Mouse (Mus musculus): ENCODE data around the gene Sec31a. TPM values are rescaled to one million over a fixed set of nuclear protein-coding genes. Genes with fewer than 3 reads are reported as not detected.
A peak's percentile ranks its signal among the peaks of the same experiment; 100 is the strongest.
"Not testable (repeated sequence)": the region's sequence is repeated elsewhere in the genome, so short reads cannot be mapped to it uniquely, and the experiment has no call there.

Sec31a gene
- 100 to 1,000 TPM in 1 of 2 experiments, 10 to 100 TPM in 1; 90.3 to 103 TPM for total RNA-seq (2021)
- long read RNA-seq, partial matches to known transcripts: 11 of 33 reads
- long read RNA-seq, other reads (novel, unspliced or antisense): 22 of 33 reads

DNA sequence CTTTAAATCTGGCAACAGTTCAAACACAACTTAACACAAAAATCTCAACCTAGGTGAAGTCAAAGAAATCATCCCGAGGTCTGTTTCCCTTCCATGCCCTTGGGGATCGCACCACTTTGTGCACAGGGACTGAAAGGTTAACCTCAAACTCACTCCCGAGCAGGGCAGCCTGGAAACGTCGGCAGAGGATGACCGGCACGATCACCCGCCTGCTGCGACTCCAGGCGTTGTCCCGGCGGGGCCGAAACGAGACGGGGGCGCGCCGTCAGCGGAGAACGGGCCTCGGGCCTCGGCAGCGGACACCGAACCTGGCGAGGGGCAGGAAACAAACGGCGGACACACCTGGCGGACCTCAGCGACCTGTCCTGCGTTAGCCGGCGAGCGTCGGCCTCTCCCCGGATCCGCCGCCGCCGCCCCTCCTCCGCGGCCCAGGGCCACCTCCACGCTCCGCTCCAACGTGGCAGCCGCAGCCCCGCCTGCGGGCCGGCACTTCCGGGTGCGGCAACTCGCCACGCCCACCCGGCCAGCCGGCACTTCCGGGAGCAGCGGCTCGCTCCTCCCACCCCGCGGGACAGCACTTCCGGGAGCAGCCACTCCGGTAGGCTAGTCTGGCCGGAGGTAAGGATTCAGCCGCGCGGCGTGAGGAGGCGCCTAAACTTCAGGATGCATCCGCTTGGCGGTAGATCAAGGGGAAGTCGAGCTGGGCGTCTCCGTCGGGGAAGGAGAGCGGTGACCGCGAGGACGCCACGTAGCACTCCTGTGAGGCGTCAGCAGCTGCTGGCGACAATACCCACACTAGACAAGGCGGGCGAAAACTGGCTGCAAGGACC lies at the start of gene Sec31a:
Gene Sec31a (minus strand): TSS at position 474 of the 830 bp plus-strand sequence.
- peak; percentile 94 to 97 for DNase-seq (ENCODE audit: low spot score in 2 of 2)

DNA sequence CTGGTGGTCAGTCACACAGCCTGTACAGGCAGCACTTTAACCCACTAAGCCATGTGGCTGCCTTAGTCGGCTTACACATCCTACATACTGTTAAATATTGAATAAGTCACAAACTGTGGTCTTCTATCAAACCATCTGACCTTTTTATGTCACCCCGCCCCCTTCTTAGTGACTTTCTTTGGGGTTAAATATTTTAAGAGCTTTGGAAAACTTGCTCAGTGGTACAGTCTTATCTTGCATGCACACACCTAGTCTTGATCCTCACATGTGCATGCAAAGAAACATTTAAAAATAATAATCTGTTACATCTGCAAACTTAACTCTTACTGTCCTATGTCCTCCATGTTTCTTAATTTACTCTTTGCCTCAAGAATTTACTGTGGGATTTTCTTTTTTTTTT lies 46.3 kb upstream of the Sec31a start:
- DNase-seq (ENCODE audit: low spot score in 2 of 2): no peak

DNA sequence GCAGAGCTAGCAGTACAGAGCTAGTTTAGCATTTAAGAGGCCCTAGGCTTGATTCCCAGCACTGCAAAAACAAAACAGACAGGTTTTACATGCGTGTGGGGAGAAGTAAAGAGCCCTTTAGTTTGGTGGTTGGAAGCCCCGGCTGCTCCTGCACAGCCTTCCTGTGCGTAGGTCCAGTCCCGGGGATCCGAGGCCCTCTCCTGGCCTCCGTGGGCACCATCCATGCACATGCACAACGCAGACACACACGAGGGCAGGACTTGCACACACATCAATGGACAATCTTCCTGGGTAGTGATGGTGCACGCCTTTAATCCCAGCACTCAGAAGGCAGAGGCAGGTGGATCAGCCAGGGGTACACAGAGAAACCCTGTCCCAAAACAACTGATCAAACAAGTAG lies 45.5 kb upstream of the Sec31a start:
- no peak for DNase-seq (ENCODE audit: low spot score in 2 of 2)

DNA sequence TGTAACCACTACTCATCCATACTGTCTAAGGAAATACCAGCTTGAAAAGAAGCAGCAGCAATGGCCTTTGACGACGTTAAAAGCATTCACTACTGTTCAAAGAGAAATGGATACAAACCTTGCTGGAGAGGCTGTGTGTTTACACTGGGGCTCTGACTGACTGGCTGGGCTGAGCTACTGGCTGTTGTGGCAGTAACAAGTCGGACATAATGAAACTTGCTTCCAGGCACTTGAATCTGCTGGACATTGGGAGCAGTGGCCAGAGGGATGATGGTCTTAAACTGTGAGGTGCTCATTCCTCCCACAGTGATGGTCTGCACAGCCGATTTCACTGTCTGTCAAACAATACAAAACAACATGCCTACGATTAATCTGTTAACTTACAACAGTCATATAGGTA lies 43.4 kb upstream of the Sec31a start:
- no peak for DNase-seq (ENCODE audit: low spot score in 2 of 2)

DNA sequence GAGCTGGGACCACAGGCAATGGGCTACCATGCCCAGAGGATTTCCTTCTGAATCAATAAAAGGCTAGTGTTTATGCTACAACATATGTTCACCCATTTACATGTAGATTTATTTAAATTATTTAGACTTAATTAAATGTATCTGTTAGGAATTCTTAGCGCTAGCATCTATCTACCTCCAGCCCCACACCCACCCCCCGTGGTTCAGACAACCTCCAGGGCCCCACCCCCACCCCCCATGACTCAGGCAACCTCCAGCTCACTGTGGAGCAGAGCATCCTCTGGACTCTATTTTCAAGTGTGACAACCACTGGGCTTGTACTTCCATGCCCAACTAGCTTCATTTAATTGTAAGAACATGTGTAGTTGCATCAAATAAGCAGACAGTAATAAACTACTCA lies 35.8 kb upstream of the Sec31a start:
- DNase-seq (ENCODE audit: low spot score in 2 of 2): no peak

DNA sequence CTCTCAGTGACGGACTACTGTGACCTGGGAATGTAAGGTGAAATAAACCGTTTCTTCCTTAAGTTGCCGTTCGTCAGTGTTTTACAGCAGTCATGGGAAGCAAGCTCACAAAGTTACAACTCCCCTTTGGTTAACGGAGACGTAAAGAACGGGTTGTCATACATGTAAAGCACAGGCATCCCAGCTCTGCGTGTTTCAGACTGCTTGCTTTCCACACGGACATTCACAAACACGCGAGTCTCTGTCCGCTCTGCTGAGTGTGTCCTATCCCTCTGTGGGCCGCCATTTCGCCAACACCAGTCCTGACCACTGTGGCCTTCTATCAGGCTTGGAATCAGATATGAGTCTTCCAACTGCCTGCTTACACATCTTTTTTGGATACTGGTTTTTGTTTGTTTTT lies 22.8 kb upstream of the Sec31a start:
- DNase-seq (ENCODE audit: low spot score in 2 of 2): no peak

DNA sequence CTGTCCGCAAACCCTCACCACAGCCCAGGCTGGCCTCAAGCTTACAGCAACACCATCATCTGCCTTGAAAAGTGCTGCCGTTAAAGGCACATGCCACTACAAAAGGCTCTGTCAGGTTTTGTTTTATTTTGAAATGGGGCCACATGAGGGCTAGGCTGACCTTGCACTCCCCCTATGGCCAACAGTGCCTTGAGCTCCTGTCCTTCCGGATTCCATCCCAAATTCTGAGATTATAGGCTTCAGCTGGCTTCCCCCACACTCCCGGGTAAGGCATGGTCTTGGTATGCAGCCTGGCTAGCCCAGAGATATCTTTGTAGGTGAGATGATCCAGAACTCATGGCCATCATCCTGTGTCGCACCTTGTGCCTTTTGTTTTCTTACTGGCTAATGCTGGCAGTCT lies 21.9 kb upstream of the Sec31a start:
- no peak for DNase-seq (ENCODE audit: low spot score in 2 of 2)

DNA sequence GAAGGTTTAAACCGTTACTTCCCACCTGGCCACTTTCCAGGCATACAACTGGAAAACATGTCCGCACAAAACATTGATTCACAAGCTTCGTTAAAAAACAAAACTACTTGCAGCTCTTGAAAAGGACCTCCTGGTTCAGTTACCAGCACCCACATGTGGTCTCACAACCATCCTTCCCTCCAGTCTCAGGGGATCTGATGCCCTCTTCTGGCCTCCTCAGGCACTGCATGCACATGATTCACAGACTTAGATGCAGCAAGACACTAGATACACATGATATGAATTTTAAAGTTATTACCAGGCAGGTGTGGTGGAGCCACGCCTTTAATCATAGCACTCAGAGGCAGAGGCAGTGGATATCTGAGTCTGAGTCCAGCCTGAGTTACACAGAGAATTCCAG lies 21.1 kb upstream of the Sec31a start:
- no peak for DNase-seq (ENCODE audit: low spot score in 2 of 2)

DNA sequence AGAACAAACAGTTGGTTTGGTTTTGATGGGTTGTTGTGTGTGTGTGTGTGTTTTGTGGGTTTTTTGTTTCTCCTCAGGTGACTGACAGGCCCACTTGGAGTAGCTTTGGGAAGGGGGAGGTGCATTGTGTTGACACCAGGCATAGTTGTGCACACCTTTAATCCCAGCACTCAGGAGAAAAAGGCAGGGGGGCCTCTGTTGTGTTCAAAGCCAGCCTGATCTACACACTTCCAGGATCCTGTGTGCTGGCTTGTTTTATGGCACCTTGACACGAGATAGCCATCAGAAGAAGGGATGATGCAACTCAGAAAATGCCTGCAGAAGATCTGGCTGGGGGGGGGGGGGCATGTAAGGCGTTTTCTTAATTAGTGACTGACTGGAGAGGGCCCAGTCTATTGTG lies 14.9 kb upstream of the Sec31a start:
- no peak for DNase-seq (ENCODE audit: low spot score in 2 of 2)

DNA sequence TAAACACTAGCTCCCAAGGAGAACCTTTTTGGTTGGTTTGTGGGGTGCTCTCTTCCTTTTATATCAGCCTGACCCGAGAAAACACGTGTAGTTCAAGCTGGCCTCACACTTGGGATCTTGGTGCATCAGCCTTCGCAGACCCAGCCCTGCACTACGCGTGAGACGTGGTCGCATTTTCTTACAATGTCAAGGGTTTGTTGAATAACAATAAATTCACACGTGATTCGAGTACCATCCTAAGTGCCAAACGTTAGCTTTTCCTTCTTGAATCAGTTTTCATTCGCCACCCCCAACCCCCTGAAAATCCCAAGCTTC lies 14.0 kb upstream of the Sec31a start:
- no peak for DNase-seq (ENCODE audit: low spot score in 2 of 2)

DNA sequence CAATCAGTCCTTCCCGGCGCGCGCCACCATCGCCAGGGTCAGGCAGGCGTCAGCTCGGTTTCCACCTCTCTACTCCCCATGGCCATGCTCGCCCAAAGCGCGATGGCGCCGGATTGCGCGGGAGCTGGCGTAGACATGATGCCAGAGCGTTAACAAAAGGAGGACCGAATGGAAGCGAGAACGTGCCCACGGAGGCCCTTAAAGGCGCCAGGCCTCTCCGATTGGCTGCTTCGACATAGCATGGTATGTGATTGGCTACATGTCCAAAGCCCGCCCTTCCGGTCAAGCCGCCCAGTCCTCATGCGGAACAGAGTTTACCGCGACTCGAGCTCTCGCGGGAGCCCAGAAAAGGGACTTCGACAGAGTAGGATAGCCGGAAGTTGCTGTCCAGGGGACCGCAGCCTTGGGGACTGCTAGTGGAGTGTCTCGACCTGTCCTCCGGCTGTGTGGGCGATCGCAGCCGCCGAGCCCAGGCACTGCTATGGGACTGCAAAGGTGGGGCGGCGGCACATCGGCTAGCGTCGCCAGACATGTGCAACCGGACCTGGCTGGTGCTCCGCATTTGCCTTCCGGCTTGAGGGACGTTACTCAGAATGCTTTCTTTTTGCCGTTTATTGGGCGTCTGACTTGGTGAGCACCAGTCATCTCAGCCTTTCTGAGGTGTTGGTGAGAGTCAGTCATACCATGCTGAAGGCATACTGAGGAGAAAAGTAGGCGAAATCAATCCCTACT lies 13.5 kb upstream of the Sec31a start:
- DNase-seq (ENCODE audit: low spot score in 2 of 2): peak; percentile 89 to 92

DNA sequence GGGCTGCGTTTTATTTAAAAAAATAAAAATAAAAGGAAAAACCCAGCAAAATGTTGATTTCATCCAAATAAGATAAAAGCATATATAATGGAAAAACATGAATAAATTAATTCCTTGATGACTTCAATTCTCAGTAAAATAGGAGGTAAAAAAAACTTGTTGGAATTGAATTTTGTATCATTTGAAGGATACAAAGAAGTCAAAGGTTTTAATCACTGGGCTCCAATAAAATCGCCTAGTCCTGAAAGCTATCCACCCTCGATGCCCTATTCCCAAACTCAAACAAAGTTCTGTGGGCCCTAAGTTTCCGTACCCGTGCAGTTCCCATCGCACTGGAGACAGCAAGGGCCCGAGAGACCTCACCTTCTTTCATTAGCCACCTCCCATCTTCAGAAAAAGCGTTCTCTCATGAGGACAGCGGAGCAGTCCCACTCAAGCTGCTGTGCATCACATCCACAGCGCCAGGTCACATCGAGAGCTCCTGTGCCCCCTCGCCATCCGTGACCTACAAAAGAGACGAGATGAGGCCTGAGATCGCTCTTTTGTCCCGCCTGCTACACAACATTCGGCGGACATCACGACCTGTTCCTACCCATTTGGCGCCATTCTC lies 12.8 kb upstream of the Sec31a start:
- DNase-seq (ENCODE audit: low spot score in 2 of 2): no peak

DNA sequence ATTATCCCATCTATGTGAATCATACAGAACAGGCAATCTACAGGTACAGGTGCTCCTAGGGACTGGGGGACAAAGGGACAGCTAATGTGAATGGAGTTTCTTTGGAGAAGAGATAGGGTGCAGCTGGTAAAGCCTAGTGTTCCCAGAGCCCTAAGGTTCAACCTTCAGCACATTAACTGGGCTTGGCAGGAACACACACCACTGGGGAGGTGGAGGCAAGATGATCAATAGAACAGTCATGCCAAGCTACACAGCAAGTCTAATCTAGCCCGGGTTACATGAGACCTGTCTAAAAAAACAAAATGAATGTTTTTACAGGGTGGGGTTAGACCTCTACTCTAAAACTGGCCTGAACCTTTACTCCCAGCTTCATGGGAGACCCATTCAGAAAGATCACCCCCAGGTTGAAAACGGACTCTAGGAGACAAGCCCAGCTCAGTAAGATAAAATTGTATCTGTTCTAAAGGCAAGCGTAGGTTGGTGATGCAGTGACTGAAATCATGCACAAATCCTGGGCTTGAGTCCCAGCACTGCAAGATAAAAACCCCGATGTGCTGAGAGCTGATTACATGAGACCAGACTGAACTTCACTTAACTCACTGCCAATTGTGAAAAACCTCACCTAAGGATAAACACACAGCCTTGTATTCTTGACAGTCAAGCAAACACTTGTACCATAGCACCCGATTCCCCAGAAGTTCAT lies 12.1 kb upstream of the Sec31a start:
- DNase-seq (ENCODE audit: low spot score in 2 of 2): no peak

DNA sequence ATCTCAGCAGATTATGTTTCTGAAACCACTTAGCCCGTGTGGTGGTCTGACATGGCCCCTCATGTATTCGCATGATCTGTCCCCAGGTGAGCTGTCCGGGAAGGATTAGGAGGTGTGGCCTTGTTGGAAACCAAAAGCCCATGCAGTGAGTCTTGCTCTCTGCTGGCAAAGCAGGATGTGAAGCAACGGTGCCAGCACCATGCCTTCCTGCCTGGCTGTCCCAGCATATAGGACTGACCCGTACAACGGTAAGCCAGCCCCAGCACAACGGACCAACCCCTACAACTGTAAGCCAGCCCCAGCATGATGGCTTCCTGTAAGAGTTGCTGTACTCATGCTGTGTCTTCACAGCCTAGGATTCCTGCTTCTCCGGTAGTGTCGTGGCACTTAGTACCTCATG lies 11.2 kb upstream of the Sec31a start:
- DNase-seq (ENCODE audit: low spot score in 2 of 2): no peak

DNA sequence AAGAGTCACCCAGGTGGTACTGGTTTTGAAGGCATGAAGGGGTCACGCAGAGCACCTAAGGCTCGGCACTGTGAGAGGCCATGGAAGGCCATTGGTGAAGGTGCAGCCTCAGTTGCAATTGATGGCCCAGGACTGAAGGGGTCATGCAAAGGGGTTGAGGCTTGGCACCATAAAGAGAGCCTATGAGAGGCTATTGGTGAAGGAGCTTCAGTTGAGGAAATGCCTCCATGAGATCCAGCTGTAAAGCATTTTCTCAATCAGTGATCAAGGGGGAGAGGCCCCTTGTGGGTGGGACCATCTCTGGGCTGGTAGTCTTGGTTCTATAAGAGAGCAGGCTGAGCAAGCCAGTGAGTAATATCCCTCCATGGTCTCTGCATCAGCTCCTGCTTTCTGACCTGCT lies 9.8 kb upstream of the Sec31a start:
- DNase-seq (ENCODE audit: low spot score in 2 of 2): not testable (repeated sequence)

DNA sequence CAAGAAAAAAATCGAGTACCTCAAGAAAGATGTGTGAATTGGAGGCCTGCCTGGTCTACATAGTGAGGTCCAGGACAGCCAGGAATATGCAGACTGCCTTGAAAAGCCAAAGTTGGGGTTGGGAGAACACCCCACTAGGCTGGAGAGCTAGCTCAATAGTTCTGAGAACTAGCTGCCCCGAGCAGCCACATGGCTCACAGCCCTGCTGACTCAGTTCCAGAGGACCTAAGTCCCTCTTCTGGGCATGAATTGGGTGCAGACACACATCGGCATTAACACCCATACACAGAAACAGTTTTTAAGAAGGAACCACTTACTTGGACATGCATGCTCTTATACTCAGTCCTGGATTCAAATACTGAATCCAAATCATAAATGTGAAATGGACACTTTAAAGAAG lies 8.2 kb upstream of the Sec31a start:
- DNase-seq (ENCODE audit: low spot score in 2 of 2): no peak

DNA sequence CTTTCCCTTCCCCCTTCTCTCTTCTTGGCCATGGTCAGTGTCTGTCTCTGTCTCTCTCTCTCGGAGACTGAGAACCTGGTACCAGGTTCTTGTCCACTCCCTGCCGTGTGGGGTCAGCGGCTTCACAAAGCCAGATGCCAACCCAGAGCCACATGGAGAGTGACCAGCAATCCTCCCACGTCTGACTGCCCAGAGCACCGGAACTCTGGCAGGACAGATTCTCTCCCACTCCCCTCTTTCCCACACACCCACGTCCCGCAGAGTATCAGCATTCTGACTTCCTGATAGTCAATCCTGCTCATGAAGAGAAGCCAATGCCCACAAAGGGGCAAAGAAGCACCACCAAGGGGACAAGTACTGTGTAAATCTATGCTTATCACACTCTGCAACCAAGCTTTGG lies 7.6 kb upstream of the Sec31a start:
- no peak for DNase-seq (ENCODE audit: low spot score in 2 of 2)

DNA sequence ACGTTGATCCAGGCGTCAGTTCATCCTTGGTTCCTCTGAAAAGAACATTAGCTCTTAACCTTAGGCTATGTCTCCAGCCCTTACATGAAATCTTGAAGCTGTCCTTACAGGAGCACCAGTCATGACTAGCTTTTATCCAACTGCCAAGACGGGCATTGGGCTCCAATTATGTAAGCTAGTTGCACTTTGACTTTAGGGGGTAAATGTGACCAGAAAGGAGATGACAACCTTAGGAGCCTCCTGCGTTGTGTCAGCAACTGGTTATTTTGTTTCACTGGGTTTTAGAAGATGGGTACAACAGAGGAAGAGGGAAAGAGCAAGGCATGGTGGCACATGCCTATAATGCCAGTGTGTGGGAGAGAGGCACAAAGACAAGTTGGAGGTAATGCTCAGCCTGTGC lies 2.8 kb upstream of the Sec31a start:
- no peak for DNase-seq (ENCODE audit: low spot score in 2 of 2)

DNA sequence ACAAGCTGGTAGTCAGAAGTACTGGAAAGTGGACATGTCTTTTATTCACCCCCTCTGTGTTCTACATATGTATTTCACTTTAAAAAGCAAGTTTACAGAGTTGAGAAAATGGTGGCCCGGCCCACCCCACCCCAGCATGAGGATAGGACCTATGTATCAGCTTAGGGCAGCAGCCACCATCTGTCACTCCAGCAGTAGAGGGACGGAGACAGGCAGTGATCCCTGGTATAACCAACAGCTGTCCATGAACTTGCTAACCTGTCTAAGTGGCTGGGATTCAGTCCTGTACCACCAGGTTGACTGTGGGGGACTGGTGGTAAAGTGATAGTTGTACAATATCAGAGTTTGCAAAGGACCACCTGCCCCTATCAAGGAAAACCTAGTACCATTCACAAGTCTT lies 2.0 kb upstream of the Sec31a start:
- DNase-seq (ENCODE audit: low spot score in 2 of 2): no peak

DNA sequence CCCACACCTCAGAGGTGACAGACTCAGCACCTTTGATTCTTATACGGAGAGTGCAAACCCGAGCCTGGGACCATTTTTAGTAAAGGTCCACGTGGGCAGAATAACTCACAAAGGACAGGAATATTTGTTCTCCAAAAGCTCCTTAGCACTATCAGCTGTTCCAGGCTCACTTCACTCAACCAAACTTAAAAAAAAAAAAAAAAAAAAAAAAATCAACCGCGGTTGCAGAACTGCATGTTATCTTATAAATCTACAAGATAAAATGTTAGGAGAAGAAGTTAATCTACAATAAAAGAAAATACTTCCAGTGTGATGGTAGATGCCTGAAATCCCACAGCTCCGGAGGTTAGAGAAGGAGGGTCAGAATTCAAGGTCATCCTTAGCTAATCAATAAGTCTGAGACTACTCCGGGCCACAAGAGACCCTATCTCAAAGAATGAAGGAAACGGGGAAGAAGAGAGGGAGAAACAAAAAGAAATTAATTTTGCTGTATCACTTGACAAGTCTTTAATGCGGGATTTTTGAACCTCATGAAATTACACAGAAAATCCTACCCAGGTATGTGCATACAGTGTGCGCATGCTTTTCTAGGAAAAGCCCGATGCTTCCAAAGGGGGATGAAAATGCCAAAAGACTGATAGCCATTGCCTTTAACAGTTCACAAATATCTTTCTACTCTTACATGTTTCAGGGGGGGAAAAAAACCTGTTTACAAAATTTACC lies 1.4 kb downstream of the Sec31a start:
- no peak for DNase-seq (ENCODE audit: low spot score in 2 of 2)

DNA sequence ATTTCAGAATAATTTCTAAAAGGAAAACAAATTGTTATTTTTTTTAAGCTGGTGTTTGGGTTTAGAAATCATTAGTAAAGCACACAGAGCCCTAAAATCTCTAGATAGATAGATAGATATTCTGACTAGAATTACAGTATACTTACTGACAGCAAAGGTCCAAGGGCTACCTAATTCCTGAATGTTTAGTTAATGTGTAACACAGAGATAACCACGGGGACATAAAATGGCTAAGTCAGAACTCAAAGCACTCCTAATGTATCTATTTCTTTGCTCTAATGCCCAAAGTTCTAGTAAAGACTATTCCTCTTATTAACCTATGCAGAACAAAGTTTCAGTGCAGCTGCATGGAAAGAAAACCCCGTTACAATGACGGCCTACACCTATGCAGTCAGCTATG lies 3.1 kb downstream of the Sec31a start:
- DNase-seq (ENCODE audit: low spot score in 2 of 2): no peak

All from layer of hippocampus, postnatal 10 days (tissue).